Mouse (Mus musculus) embryo, embryonic 11.5 days (tissue): ENCODE results near the gene Epha6.

ENCODE experiments used
- DNase-seq: peaks from one replicate; pipeline ENCODE4 v3.0.0-alpha.2; 2012; ENCODE audit warnings: low read depth, low spot score

Epha6 gene

GRCm38 (mm10) chr16:60605061-60605831, at the start of gene Epha6:
Gene Epha6 (minus strand): TSS chr16:60605531.
- no peak for DNase-seq

DNA sequence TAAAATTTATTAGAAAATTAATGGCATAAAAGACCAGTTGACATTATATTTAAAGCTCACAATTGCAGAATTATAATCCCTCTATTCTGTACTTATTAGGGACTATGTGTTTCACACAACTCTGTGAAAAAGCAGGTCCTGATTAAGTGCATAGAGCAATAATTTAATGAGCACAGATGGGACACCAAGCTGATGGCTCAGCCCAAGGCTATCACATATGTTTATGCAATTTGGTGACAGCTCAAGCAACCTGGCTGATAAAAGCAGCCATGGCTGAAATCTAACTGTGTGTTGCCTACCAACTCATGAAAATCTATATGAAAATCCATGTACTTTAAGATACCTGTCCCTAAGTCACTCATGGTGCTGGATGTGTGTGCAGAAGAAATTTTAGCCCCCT, 46.4 kb upstream of the Epha6 start:
- DNase-seq = no peak

DNA sequence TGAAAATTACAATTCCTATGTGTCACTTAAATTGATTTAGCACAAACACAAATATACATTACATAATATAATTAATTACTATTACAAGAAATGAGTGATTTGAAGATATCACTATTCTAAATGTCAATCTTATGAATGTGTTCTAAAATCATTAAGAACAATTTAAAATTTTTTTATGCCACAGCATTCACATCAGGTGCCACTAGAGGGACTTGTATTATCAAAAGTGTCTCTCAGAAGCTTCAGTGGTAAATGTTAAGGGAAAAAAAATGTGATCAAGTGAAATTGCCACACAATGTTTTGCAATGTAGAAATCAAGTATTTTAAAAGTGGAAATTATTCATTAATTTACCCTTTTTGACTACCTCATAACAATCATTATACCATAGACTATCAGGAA, 22.8 kb upstream of the Epha6 start:
- DNase-seq = no peak

DNA sequence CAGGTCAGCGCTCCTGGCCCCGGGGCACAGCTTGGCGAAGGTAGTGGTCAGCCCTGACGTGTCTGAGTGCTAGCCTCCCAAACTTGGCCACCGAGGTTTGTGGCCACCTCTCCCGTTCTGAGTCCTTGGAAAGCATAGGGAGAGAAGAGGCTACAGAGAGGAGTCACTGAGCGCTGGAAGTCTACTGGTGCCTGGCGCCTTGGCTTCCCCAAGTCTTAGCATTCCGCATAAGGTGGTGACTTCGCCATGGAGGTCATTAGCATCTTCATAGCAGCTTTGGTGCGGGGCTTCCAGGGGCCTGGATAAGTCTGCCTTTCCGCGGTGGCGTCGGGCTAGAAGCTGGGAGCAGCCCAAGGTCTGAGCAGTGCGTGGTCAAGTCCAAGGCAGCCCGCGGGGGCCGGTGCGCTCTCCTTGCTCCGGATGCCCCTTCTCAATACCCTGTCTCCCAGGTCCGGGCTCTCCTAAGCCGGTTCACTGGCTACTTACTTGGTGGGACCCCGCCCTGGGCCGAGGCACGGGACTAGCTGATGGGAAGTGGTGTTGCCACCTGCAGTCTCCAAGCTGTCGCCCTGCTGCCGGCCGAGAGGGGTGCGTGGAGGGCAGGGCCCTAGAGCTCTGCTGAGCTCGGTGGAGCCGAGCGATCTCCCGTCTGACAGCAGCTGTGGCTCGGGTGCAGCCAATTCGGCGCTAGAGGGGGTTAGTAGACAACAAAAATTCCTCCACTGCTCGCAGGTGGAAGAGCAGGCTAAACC, 677 bp upstream of the Epha6 start:
- DNase-seq = no peak

DNA sequence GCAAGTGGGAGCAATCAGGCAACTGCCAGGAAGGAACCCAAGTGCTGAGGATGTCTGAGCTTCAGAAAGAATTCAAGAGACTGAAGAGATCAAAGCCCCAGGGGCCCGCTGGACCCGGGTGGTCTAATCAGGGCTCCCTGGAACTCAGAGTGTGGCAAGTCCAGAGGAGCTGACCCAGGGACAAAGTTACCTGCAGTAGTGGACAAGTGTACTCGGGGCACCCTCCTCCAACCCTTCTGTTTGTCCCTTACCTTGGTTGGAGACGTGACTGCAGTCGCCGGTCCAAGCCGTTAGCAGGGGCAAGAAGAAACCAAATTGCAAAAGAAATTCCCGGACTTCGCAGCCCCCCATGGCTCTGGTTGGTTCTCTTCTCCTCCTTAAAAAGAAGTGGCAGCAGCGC, 718 bp downstream of the Epha6 start:
- DNase-seq = no peak

- DNase-seq = no peak
These were observed 20.0 kb downstream of the Epha6 start for GRCm38 (mm10) chr16:60585322-60585721.

DNA sequence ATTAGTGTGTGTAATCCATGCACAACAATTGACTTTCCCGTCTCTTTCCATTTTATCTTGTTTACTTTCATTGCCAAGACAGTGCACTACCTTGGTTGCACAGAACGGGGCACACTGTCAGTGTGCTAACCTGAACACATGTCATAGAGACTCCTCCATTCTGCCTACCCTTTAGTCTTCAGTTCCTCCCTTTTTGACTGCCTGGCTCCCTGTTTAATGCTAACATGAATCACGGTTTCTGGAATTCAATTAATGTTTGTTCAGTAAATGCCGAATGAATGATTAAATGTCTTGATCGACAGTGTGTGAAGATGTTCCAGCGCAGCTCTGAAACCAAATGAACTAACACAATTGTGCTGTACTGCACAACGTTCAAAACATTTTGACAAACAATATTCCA, 20.6 kb downstream of the Epha6 start:
- DNase-seq = no peak

DNA sequence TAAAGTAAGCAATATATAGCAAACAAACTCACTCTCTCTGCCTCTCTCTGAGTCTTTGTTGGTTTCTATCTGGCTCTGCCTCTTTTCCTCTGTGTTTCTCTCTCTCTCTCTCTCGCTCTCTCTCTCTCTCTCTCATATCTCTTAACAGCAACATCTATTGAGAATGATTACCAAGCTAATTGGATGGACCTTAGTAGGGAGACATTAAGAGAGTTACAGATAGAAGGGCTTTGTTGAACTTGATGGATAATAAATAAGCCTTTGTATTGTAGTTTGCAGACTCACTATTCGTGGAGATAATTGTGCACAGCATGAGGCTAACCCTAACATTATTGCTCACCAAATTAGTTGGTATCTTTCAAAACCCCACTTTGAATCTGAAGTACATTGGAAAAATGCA, 34.8 kb downstream of the Epha6 start:
- no peak for DNase-seq

GRCm38 (mm10) chr16:60544385-60544784, 60.9 kb downstream of the Epha6 start:
- DNase-seq = no peak

- DNase-seq = peak; percentile 8
These were observed 67.1 kb downstream of the Epha6 start for GRCm38 (mm10) chr16:60538233-60538632.

- DNase-seq = peak; percentile 8
These were observed 95.6 kb downstream of the Epha6 start for GRCm38 (mm10) chr16:60509707-60510106.

DNA sequence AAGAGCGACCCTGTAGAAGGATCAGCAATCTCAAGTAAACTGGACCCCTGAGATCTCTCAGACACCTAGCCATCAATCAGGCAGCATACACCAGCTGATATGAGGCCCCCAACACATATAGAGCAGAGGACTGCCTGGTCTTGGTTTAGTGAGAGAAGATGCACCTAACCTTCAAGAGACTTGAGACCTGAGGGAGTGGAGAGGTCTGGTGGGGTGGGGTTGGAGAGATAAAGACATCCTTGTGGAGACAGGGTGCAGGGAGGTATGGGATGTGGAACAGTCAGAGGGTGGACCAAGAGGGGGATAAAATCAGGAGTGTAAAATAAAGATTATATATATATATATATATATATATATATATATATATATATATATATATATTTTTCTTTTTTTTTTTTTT, 105.8 kb downstream of the Epha6 start:
- no peak for DNase-seq

GRCm38 (mm10) chr16:60475776-60476175, 129.6 kb downstream of the Epha6 start:
- no peak for DNase-seq

- DNase-seq = no peak
These were observed 137.0 kb downstream of the Epha6 start for GRCm38 (mm10) chr16:60468200-60468785.

- DNase-seq = peak; percentile 9
These were observed 170.0 kb downstream of the Epha6 start for GRCm38 (mm10) chr16:60435283-60435682.

- no peak for DNase-seq
These were observed 171.1 kb downstream of the Epha6 start for GRCm38 (mm10) chr16:60434241-60434640.

- no peak for DNase-seq
These were observed 210.0 kb downstream of the Epha6 start for GRCm38 (mm10) chr16:60395306-60395705.

DNA sequence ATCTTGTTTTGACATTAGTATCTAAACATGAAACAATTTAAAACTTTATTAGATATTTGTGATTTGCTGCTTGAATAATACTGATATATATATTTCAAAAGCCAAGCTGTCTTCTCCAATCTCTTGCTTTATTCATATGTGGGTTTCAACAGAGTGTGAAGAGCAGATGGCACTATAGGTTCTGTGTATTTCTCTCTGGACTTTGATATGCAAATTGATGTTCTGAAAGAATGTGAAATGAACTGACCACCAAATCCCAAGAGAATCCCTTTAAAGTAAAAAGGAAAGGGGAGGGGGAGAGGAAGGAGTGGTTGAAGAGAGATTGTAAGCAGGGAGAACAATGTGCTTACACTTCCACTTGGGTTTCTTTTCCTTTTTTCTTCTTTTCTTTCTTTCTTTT, 212.4 kb downstream of the Epha6 start:
- DNase-seq = no peak

DNA sequence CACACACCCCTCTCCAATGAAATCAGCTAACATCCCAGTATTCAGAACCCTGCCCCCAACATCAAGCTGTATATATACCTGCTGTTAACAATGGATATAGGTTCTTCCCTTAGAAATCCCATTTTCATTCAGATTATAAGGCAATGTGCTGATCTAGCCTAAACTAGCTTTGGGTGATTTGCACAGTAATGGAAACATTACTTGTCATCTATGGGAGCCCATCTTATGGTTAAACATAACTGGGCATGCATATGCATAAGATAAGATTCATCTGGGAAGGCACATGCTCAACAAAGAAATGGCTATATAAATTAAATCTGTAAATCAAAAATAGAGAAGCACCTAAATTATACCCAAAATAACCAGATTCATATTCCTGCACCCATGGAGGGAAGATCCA, 230.2 kb downstream of the Epha6 start:
- no peak for DNase-seq

- no peak for DNase-seq
These were observed 321.4 kb downstream of the Epha6 start for GRCm38 (mm10) chr16:60283963-60284362.

DNA sequence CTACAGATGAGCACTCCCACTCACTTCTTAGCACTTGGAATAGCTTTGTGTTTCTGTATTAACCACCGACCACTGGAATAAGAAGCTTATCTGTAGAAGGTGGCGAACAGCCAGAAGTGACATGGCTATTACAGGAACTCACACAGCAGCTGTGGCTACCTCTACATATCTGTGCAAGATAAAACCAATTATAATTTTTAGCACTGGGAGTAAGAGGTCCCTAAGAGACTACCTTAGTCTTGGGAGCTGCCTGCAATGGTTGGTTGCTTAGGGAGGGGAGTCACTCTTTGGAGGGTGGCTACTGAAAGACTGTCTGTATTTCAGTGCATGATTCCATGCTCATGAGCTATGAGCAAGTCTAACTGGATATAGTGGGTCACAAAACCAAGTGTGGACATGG, 331.2 kb downstream of the Epha6 start:
- DNase-seq = no peak
